Mouse (Mus musculus) MEL-GATA-1-ER (cell line): Measurements from ENCODE around the gene Plscr1.

Experiments used
- DNase-seq: peaks from one replicate; pipeline ENCODE4 v3.0.0-alpha.2; 2012; ENCODE audit warnings: low read depth; ENCODE audit errors: extremely low read depth

Plscr1 gene

GRCm38 (mm10) chr9:92253585-92254321 lies 4.2 kb downstream of the Plscr1 start:
- no peak for DNase-seq

- DNase-seq: no peak
Measured at GRCm38 (mm10) chr9:92260481-92261159, 11.1 kb downstream of the Plscr1 start.

GRCm38 (mm10) chr9:92265719-92266118 lies 16.2 kb downstream of the Plscr1 start:
- no peak for DNase-seq

DNA sequence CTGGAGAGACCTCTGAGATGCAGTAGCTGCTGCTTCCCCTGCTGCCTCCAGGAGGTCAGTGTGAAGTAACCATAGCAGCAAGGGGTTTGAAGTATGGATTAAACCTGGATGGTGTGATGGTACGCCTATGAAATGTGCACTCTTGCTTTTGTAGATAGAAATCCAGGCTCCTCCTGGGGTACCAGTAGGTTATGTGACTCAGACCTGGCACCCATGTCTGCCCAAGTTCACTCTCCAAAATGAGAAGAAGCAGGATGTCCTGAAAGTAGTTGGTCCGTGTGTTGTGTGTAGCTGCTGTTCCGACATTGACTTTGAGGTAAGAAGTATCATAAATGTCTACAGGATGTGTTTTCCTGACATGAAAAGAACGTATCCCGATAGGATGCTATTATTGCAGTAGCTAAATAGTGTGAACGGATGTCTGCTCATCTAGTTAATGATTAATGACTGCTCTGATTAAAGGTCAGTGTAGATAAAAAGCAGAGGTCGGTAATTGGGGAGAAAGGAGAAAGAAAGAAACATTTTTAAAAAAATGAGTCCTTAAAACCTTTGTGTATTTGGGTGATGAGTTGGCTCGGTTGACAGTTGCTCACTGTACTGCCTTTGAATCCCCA lies 17.1 kb downstream of the Plscr1 start:
- DNase-seq: no peak

GRCm38 (mm10) chr9:92267732-92268131 lies 18.2 kb downstream of the Plscr1 start:
- DNase-seq: no peak

GRCm38 (mm10) chr9:92269829-92270404 lies 20.4 kb downstream of the Plscr1 start:
- no peak for DNase-seq

DNA sequence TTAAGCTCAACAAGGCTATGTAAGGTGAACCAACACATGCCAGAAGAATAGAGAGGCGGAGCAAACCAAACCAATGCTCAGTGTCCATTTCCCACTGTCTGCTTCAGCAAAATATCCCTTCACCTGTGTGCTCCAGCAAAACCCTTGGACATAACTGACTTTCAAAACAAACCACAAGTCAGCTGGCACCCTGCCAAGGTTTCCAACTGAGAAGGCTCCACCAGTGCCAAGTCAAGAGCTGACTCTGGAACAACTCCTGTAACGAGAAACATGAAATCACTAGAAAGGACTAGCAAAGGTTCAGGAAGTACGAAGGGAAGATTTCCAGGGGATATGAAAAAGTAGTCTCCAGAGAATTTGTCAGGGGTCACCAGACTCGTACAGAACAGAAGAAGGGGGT lies 21.4 kb downstream of the Plscr1 start:
- no peak for DNase-seq

- DNase-seq: no peak
Measured at GRCm38 (mm10) chr9:92272650-92273049, 23.1 kb downstream of the Plscr1 start.

GRCm38 (mm10) chr9:92273271-92273670 lies 23.7 kb downstream of the Plscr1 start:
- DNase-seq: no peak

GRCm38 (mm10) chr9:92273956-92274762 lies 24.6 kb downstream of the Plscr1 start:
- DNase-seq: peak; percentile 92

DNA sequence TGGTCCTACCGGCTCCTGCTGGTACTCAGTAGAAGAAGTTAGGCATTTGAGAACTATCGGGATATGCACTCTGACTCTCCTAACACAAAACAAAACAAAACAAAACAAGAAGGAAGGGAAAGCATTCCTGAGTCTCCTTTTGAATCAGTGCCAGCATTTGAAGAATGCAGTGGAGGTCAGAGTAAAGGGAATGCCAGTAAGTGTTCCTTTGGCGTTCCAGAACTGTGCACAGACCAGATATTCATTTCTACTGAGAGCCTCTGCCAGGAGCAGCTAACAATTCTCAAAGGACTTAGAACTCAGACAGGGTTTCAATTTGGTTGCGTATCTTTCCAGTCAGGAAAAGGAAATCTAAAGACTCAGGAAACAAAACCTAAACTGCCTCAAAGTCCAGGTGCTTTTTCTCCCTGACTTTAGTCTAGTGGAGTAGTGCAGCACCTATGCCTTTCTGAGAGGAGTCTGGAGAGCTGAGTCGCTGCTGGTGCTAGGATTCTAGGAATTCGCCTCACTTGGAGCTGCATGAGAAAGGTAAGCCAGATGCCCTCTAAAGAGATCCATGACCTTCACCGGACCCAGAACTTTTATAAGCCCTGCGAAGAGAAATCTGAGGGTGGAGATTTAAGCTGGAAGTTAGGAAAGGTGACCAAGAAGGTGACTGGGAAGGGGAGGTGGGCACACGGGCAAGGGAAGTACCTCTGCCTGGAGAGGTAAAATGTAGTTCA lies 26.1 kb downstream of the Plscr1 start, which contains the start of gene Plscr2:
Gene Plscr2, plus strand, starts transcription at position 117 of the 722 bp plus-strand sequence.
- DNase-seq: no peak

GRCm38 (mm10) chr9:92276360-92276759 lies 26.8 kb downstream of the Plscr1 start:
- no peak for DNase-seq

DNA sequence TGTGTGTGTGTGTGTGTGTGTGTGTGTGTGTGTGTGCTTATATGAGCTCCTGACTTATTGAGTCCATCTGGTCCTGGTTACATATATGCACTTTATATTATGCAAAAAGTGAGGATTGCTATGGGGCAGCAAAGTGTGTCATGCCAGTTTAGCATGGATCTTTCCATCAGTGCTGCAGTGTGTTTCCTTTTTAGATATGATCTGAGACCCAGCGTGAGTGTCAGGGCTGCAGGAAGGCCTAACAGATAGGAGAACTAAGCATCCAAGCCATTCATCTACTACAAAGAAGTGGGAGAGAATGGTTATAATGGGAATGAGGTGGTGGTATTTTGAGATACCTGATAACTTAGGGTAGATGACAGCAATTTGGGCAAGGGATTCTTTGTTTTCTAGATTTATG lies 30.5 kb downstream of the Plscr1 start:
- no peak for DNase-seq

- DNase-seq: no peak
Measured at GRCm38 (mm10) chr9:92282563-92283171, 33.1 kb downstream of the Plscr1 start.

DNA sequence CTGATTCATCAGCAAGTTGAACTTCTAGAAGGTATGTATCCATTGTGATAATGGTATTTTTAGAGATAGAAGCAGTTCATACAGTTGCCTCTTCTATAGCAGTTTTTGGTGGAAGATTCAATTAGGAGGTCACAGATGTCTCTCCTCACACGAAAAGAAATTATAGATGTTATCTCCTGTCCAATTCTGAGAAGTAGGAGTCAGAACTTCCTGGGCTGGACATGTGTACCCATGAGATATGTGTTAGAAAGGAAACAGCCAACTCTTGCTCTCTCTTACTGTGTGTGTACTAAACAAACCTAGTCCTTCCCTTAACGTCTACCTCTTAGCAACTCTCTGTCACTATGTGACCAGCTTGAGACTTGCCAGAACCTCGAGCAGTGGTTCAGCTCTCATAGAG lies 40.1 kb downstream of the Plscr1 start:
- peak; percentile 78 for DNase-seq

GRCm38 (mm10) chr9:92292169-92292568 lies 42.6 kb downstream of the Plscr1 start:
- no peak for DNase-seq

- no peak for DNase-seq
Measured at GRCm38 (mm10) chr9:92292922-92293321, 43.4 kb downstream of the Plscr1 start.

- DNase-seq: no peak
Measured at GRCm38 (mm10) chr9:92293560-92294548, 44.3 kb downstream of the Plscr1 start.

DNA sequence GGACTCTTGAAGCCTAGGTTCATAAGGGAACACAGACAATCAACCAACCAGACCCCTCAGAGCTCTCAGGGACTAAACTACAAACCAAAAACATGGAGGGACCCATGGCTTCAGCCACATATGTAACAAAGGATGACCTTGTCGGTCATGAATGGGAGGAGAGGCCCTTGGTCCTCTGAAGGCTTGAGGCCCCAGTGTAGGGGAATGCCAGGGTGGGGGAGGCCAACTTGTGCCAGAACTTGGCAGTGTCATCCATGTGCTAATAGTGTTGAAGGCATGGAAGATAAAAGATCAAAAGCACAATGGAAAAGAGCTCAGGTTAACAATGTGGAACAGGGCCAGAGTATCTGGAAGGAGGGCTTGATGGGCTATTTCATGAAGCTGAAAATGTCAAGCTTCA lies 48.7 kb downstream of the Plscr1 start:
- no peak for DNase-seq
